Mouse (Mus musculus): ENCODE measurements at regions not wholly inside any gene's neighbourhood (a gene's known extent, or its start where the extent isn't known, plus 50 kb on each side); places are given as distances from the start of the nearest gene placed in this dataset.

DNA sequence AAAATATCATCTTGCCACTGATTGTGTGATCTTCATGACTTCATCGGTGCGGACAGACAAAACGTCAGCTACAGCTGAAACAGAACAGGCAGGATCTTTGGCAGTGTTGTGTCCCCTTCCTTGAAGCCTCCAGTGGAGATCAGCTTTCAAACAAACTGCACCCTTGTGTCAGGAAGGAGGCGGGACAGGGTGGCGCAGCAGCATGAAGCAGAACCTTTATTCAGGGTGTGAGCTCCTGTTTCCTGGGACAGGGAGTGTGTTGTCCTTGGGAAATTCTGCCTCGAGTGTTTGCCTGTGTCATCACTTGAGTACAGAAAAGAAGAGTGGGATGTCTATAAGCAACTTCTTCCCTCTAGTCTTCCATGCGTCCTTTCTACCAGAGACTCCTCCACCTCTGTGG lies 232.7 kb upstream of the A1bg start:
- Histone ChIP-seq H3K4me1 (ENCODE audit: control insufficient read depth, insufficient read depth, low read length) (peaks cover 8% of the 10 kb centered on the region; the same call in 1 of the 2 replicates), H3K9me3 (ENCODE audit: control insufficient read depth, low read length) (no peaks in the 10 kb centered on the region), H3K36me3 (ENCODE audit: control insufficient read depth, insufficient read depth, low read length) (no peaks in the 10 kb centered on the region), H3K27ac (replicated peaks; ENCODE audit: low read depth, low read length) (no peak overlapping the region), H3K4me3 (replicated peaks; ENCODE audit: low read length) (no peak overlapping the region), H3K9ac (ENCODE audit: low read depth, low read length, severe bottlenecking) (no peak overlapping the region), H3K4me2 (replicated peaks; ENCODE audit: low read depth, low read length, severe bottlenecking) (no peak overlapping the region), H3K27me3 (ENCODE audit: control insufficient read depth, insufficient read depth, low read length) (no peaks in the 10 kb centered on the region)
- WGBS, result 51% methylated on average over 7 of the region's 7 CpGs
- DNase-seq (ENCODE audit: low spot score), result no peak
- no peak for ATAC-seq (ENCODE audit: low FRiP score, low read depth)
- TF ChIP-seq POLR2A (IDR thresholded peaks at IDR 0.05; ENCODE audit: borderline replicate concordance, extremely low read depth, insufficient read depth, insufficient read length), result no peak

DNA sequence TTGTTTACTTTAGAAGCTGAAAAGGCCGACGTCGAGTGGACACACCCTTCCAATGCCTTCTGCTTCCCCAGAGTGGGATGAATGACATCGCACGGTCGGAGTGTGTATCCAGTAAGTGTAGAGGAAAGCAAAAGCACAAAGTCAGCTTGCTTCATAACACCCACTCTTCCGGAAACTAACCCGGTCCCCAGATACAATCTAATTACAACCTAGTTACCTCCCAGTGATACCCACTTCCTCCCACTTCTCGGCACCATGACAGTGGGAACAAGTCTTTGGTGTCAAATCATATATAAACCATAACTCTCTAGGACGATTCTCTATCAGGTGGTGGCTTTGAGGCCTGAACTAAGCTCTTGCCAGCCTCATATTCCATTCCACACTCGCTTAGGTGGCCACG lies 231.4 kb upstream of the A1bg start:
- no peaks in the 10 kb centered on the region for H3K36me3 ChIP-seq (ENCODE audit: control insufficient read depth, insufficient read depth, low read length)
- H3K4me3 ChIP-seq (replicated peaks; ENCODE audit: low read length), result no peak overlapping the region
- no peaks in the 10 kb centered on the region for H3K9me3 ChIP-seq (ENCODE audit: control insufficient read depth, low read length)
- no peak overlapping the region for H3K27ac ChIP-seq (replicated peaks; ENCODE audit: low read depth, low read length)
- no peak for DNase-seq (ENCODE audit: low spot score)
- TF ChIP-seq POLR2A (IDR thresholded peaks at IDR 0.05; ENCODE audit: borderline replicate concordance, extremely low read depth, insufficient read depth, insufficient read length), result no peak
- no peak overlapping the region for H3K4me2 ChIP-seq (replicated peaks; ENCODE audit: low read depth, low read length, severe bottlenecking)
- H3K9ac ChIP-seq (ENCODE audit: low read depth, low read length, severe bottlenecking), result no peak overlapping the region
- WGBS, result 81% methylated on average over 12 of the region's 12 CpGs
- no peaks in the 10 kb centered on the region for H3K27me3 ChIP-seq (ENCODE audit: control insufficient read depth, insufficient read depth, low read length)
- ATAC-seq (ENCODE audit: low FRiP score, low read depth), result no peak
- peaks cover 8% of the 10 kb centered on the region; the same call in 1 of the 2 replicates for H3K4me1 ChIP-seq (ENCODE audit: control insufficient read depth, insufficient read depth, low read length)

DNA sequence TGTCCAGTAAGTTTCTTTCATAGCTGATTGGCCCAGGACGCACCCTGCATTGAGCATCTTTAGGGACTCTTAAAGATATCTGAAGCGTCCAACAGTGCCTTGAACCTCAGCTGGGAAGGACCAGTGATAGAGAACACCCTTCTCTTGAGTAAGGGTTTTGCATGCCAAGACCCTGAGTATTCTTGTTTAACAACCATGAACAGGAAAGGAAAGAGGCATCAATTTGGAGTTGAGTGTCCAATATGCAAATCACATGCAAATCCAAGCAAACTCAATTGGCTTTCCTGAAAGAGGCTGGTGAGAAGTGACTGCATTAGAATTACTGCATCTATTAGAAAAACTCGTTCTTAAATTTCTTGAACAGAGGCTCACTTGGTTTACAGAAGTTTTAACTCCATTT lies 220.0 kb upstream of the A1bg start:
- Histone ChIP-seq H3K9me3 (ENCODE audit: control insufficient read depth, low read length) (no peaks in the 10 kb centered on the region), H3K4me3 (replicated peaks; ENCODE audit: low read length) (no peak overlapping the region), H3K4me1 (ENCODE audit: control insufficient read depth, insufficient read depth, low read length) (no peaks in the 10 kb centered on the region), H3K36me3 (ENCODE audit: control insufficient read depth, insufficient read depth, low read length) (no peaks in the 10 kb centered on the region), H3K4me2 (replicated peaks; ENCODE audit: low read depth, low read length, severe bottlenecking) (no peak overlapping the region), H3K27ac (replicated peaks; ENCODE audit: low read depth, low read length) (no peak overlapping the region), H3K27me3 (ENCODE audit: control insufficient read depth, insufficient read depth, low read length) (no peaks in the 10 kb centered on the region), H3K9ac (ENCODE audit: low read depth, low read length, severe bottlenecking) (no peak overlapping the region)
- ATAC-seq (ENCODE audit: low FRiP score, low read depth), result no peak
- DNase-seq (ENCODE audit: low spot score), result no peak
- 82% methylated on average over 3 of the region's 3 CpGs for WGBS
- no peak for TF ChIP-seq POLR2A (IDR thresholded peaks at IDR 0.05; ENCODE audit: borderline replicate concordance, extremely low read depth, insufficient read depth, insufficient read length)

DNA sequence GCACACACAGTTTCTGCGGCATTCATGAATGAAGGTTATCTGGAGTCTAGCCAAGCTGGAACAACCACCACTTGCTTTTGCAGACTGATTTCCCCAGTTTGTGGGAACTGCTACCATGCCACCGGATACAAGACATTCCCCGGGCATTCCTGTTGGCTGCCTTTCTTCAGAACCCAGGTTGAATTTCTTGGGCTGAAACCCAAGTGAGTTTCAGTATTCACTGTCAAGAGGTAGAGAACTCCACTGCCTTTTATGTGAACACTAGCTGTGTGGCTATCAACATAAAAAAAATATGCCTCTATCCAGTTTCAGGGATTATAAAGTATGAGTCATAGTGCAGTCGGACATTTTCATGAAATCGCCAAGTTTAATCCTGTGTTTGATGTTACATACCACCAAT lies 216.3 kb upstream of the A1bg start:
- Histone ChIP-seq H3K36me3 (ENCODE audit: control insufficient read depth, insufficient read depth, low read length) (no peaks in the 10 kb centered on the region), H3K9me3 (ENCODE audit: control insufficient read depth, low read length) (no peaks in the 10 kb centered on the region), H3K4me3 (replicated peaks; ENCODE audit: low read length) (no peak overlapping the region), H3K27ac (replicated peaks; ENCODE audit: low read depth, low read length) (no peak overlapping the region), H3K27me3 (ENCODE audit: control insufficient read depth, insufficient read depth, low read length) (no peaks in the 10 kb centered on the region), H3K4me2 (replicated peaks; ENCODE audit: low read depth, low read length, severe bottlenecking) (no peak overlapping the region), H3K4me1 (ENCODE audit: control insufficient read depth, insufficient read depth, low read length) (no peaks in the 10 kb centered on the region), H3K9ac (ENCODE audit: low read depth, low read length, severe bottlenecking) (no peak overlapping the region)
- 63% methylated on average over 5 of the region's 5 CpGs for WGBS
- peak; percentile 41; the same call in 1 of the 2 replicates for ATAC-seq (ENCODE audit: low FRiP score, low read depth)
- peak; percentile 35 for DNase-seq (ENCODE audit: low spot score)
- no peak for TF ChIP-seq POLR2A (IDR thresholded peaks at IDR 0.05; ENCODE audit: borderline replicate concordance, extremely low read depth, insufficient read depth, insufficient read length)

DNA sequence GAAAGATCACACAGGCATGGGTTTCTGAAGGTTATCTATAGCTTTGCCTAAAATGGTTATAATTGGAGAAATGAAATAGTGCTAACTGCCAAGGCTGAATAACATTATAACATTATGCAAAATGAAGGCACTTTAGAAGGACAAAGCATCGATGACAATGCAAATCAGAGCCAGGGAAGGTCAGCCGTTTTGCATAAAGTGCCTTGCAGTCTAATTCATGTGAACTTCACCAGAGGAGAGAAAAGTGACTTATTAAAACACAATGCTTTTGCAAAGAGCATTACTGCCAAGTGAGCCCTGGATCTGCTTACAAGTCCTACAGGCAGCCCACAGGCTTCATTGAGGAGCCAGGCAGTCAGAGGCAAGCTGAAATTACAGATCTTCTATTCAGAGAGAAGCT lies 214.0 kb upstream of the A1bg start:
- Histone ChIP-seq H3K27ac (replicated peaks; ENCODE audit: low read depth, low read length) (no peak overlapping the region), H3K4me3 (replicated peaks; ENCODE audit: low read length) (no peak overlapping the region), H3K27me3 (ENCODE audit: control insufficient read depth, insufficient read depth, low read length) (no peaks in the 10 kb centered on the region), H3K9ac (ENCODE audit: low read depth, low read length, severe bottlenecking) (no peak overlapping the region), H3K9me3 (ENCODE audit: control insufficient read depth, low read length) (no peaks in the 10 kb centered on the region), H3K36me3 (ENCODE audit: control insufficient read depth, insufficient read depth, low read length) (no peaks in the 10 kb centered on the region), H3K4me1 (ENCODE audit: control insufficient read depth, insufficient read depth, low read length) (no peaks in the 10 kb centered on the region), H3K4me2 (replicated peaks; ENCODE audit: low read depth, low read length, severe bottlenecking) (no peak overlapping the region)
- no peak for TF ChIP-seq POLR2A (IDR thresholded peaks at IDR 0.05; ENCODE audit: borderline replicate concordance, extremely low read depth, insufficient read depth, insufficient read length)
- DNase-seq (ENCODE audit: low spot score) (no peak), ATAC-seq (ENCODE audit: low FRiP score, low read depth) (no peak)
- WGBS, result 69% methylated on average over 2 of the region's 2 CpGs

DNA sequence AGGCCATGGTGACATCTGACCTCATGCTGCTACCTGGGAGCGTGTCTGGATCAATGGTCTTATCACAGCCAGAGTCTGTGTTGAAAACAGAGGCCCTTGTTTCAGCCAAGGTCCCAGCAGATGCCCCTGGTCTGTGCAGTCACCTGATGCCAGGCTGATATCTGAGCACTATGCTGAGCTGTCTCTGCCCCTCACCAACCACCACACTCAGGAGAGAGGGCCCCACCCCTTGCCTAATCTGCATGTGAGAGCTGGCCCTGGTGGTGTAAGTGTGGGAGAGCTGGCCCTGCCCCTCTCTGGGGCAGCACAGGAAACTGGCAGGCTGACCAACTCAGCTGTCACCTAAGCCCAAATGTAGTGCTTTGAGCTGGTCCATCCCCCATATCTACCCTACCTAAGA lies 210.5 kb upstream of the A1bg start:
- Histone ChIP-seq H3K4me1 (ENCODE audit: control insufficient read depth, insufficient read depth, low read length) (no peaks in the 10 kb centered on the region), H3K4me2 (replicated peaks; ENCODE audit: low read depth, low read length, severe bottlenecking) (no peak overlapping the region), H3K27me3 (ENCODE audit: control insufficient read depth, insufficient read depth, low read length) (no peaks in the 10 kb centered on the region), H3K9ac (ENCODE audit: low read depth, low read length, severe bottlenecking) (no peak overlapping the region), H3K4me3 (replicated peaks; ENCODE audit: low read length) (no peak overlapping the region), H3K9me3 (ENCODE audit: control insufficient read depth, low read length) (no peaks in the 10 kb centered on the region), H3K36me3 (ENCODE audit: control insufficient read depth, insufficient read depth, low read length) (no peaks in the 10 kb centered on the region), H3K27ac (replicated peaks; ENCODE audit: low read depth, low read length) (no peak overlapping the region)
- ATAC-seq (ENCODE audit: low FRiP score, low read depth), result no peak
- no peak for TF ChIP-seq POLR2A (IDR thresholded peaks at IDR 0.05; ENCODE audit: borderline replicate concordance, extremely low read depth, insufficient read depth, insufficient read length)
- 76% methylated on average over 1 of the region's 1 CpGs for WGBS
- DNase-seq (ENCODE audit: low spot score), result no peak
